Mouse (Mus musculus): ENCODE measurements around the gene Slc35a3.
"Not testable (repeated sequence)": the region's sequence is repeated elsewhere in the genome, so short reads cannot be mapped to it uniquely, and the experiment has no call there.

DNA sequence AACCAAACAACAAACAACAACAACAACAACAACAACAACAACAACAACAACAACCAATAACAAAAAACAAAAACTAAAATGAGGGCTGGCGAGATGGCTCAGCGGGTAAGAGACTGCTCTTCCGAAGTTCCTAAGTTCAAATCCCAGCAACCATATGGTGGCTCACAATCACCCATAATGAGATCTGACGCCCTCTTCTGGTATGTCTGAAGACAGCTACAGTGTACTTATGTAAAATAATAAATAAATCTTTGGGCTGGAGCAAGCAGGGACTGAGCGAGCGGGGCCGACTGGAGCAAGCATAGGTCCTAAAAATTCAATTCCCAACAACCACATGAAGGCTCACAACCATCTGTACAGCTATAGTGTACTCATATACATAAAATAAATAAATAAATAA, 35.0 kb upstream of the Slc35a3 start:
- TF ChIP-seq FLI1 (IDR thresholded peaks at IDR 0.05; ENCODE audit: low read length); GATA1 (IDR thresholded peaks at IDR 0.05; ENCODE audit: borderline replicate concordance, low read length): not testable (repeated sequence)
